Comparison of ENCODE assay signal across 8 mouse cellular contexts in the genomic region with DNA sequence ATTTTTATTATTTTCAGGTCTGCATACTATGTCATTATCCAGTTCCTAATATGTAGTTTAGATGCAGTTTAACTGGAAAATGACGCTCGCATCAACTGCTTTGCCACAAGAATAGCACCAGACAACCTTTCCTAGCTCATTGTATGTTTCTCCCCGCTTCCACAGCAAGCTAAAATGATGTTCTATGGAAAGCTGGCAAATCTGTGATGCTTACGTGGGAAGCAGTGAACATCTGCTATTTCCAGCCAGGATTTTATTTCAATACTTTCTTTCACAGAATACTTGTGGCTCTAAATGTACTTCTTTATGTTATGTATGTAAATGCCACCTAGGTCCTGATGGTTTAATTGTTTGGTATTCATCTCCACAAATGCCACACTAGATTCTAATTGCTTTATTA.
"Had no signal": no experiment of that assay in that cellular context is flagged by ENCODE, and none has a peak within 500 bp of the region (broad histone marks: within the 10 kb centered on the region; RNA-seq: fewer than 3 reads in every experiment).

No protein-coding gene starts in this region.

- ATAC-seq: hindbrain, postnatal 0 days had no signal

- DNase-seq: kidney, adult 11 months; kidney, adult 9 months; kidney, postnatal 36 days; lung, adult 18-20 months; midbrain, embryonic 14.5 days; thymus, adult 18-20 months; thymus, postnatal 14 days had no signal
